Mouse (Mus musculus): ENCODE data around the gene Ppp1r3g.

DNA sequence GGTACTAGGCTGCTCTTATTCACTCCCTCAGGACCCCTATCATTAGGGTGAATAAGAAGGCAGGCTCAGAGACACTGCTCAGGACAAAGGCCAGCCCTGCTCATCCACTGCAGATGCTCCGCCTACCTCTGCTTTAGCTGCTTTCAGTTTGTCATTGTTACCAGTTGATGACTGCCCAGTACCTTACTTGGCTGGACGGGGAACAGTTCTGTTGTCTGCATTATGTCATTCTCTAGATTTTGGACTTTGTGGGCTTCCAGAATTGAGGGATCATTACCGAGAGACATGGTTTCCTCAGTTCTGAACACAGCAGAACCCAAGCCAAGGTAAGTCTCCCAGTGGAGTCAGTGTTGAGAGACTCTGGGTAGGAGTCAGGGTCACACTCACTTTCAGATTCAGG is 36.6 kb downstream of the Ppp1r3g start:
- TF ChIP-seq CTCF (IDR thresholded peaks at IDR 0.05; ENCODE audit: low read depth, low read length): no peak
- no peak for TF ChIP-seq POLR2A (IDR thresholded peaks at IDR 0.05; ENCODE audit: borderline replicate concordance, low read depth, low read length)

All from bone marrow macrophage, adult 2 months (primary cell).